Mouse (Mus musculus): ENCODE measurements around the gene Mavs.

DNA sequence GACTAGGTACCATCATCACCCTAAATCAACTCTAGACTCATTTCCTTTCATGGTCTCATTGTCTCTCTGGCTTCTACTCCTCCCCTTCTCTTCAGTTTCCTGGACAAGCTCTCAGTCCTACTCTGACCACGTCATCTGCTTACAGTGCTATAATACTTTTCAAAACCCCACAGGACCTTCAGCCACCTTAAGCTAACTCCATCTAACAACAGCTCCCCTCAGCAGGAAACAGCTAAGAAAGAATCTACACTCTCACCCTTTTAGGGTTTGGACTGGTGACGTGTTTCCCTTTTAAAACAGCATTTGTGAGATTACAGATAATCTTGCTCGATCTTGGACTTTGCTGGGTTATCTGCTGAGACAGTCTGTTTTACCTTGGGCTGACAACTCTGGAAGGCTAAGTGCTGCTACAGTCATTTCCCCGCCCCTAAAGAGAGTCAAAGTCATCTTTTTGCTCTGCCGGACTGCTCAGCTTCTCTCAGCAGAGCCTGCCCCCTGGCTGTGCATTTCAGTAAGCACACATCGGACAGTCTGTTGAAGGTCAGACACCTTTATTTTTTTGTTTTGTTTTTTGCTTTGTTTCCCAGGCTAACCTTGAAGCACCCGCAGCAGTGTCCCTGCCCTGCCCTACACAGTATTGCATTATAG lies 19.9 kb downstream of the Mavs start:
- no peak for TF ChIP-seq POLR2A (IDR thresholded peaks at IDR 0.05; ENCODE audit: low read depth, low read length)
- TF ChIP-seq CTCF (IDR thresholded peaks at IDR 0.05; ENCODE audit: borderline replicate concordance, insufficient read depth, low read length): peak; percentile 73
